Mouse (Mus musculus): ENCODE data around the gene Cadm2. TPM values are rescaled to one million over a fixed set of nuclear protein-coding genes. Genes with fewer than 3 reads are reported as not detected.

Cadm2 gene
- polyA plus RNA-seq, 1 experiment, result 0.27 TPM

DNA sequence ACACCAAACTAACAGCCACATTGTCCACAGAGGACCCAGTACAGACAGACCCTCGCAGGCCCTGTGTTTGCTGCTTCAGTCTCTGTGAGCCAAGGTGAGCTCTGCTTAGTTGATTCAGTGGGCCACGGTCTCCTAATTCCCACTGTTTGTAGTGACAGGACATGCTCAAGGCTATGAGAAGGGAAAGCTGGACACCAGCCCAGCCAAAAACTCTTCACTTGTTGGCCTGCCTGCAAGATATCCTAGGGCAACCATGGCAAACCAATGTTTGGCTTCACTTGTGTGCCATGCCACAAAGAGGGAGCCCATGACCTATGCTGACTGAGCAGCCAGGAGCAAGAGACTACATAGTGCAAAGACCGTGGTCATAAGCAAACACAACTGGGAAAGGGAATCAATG is 795.8 kb downstream of the Cadm2 start:
- Histone ChIP-seq H3K27me3 (ENCODE audit: control insufficient read depth, insufficient read depth, low read length) (no peaks in the 10 kb centered on the region), H3K4me1 (ENCODE audit: control insufficient read depth, insufficient read depth, insufficient read length) (no peaks in the 10 kb centered on the region), H3K36me3 (ENCODE audit: control insufficient read depth, insufficient read depth, low read length) (no peaks in the 10 kb centered on the region), H3K27ac (ENCODE audit: insufficient read depth, low read length) (no peak overlapping the region), H3K4me3 (ENCODE audit: extremely low read depth, insufficient read depth, insufficient read length) (no peak overlapping the region)
- DNase-seq (ENCODE audit: low read depth in 1 of 2, low spot score in 2 of 2), result no peak
- no peak for TF ChIP-seq POLR2A (IDR thresholded peaks at IDR 0.05; ENCODE audit: low read depth, low read length)
- WGBS, result 81% methylated on average over 3 of the region's 3 CpGs

DNA sequence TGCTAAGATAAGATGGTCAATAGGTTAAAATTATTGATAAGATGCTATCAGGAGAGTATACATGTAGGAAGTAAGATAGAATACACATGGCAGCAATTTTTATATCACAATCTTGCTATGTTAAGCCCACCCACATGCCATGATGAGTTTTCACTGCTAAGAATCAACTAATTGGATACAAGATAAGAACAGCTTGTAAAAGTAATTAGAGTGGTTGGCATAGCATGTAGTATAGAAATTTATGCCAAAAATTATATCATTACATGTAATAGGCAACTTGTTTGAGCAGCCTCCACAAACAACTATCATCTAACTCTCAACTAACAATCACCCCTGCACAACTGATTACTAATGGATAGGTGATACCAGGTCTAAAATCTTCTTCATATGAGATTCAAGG is 809.2 kb downstream of the Cadm2 start:
- Histone ChIP-seq H3K27me3 (ENCODE audit: control insufficient read depth, insufficient read depth, low read length) (no peaks in the 10 kb centered on the region), H3K27ac (ENCODE audit: insufficient read depth, low read length) (no peak overlapping the region), H3K4me3 (ENCODE audit: extremely low read depth, insufficient read depth, insufficient read length) (no peak overlapping the region), H3K4me1 (ENCODE audit: control insufficient read depth, insufficient read depth, insufficient read length) (no peaks in the 10 kb centered on the region), H3K36me3 (ENCODE audit: control insufficient read depth, insufficient read depth, low read length) (no peaks in the 10 kb centered on the region)
- DNase-seq (ENCODE audit: low read depth in 1 of 2, low spot score in 2 of 2), result no peak
- TF ChIP-seq POLR2A (IDR thresholded peaks at IDR 0.05; ENCODE audit: low read depth, low read length), result no peak
- TF ChIP-seq CTCF (IDR thresholded peaks at IDR 0.05; ENCODE audit: extremely low read depth, insufficient read depth, insufficient read length, insufficient replicate concordance), result no peak

DNA sequence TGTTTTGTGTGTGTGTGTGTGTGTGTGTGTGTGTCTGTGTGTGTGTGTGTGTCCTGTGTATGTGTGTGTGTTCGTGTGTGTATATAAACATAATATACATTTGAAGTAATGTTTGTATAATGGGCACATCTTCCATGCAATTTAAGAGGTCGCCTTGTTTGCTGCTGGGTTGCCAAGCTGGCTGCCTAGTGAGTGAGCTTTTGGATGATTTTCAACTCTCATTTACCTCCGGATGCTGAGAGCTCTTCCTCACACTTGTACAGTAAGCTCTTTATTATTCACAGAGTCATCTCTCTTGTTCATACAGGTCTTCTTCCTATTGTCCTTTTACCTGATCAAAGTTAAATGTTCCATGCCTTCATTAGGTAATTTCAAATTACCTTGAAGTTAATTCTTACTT is 822.5 kb downstream of the Cadm2 start:
- DNase-seq (ENCODE audit: low read depth in 1 of 2, low spot score in 2 of 2), result no peak
- 73% methylated on average over 3 of the region's 3 CpGs for WGBS

DNA sequence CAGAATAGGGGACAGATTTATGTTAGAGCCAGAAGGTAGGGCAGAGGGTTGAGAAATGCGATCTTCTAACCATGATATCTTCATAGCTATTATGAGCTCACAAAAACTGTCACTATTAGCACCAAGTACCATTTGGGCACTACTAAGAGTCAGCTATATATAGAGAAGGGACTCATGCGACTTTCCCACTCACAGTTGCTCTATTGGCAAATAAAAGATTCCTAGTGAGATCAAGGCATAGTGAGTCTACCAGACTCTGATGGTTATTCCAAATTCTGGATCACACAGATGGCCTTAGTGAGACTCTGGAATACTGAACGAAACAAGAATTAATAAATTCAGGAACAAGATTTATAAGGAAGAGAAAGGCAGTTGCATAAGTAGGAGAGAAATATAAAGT is 827.6 kb downstream of the Cadm2 start:
- no peaks in the 10 kb centered on the region for H3K36me3 ChIP-seq (ENCODE audit: control insufficient read depth, insufficient read depth, low read length)
- no peak overlapping the region for H3K4me3 ChIP-seq (ENCODE audit: extremely low read depth, insufficient read depth, insufficient read length)
- no peak for DNase-seq (ENCODE audit: low read depth in 1 of 2, low spot score in 2 of 2)
- H3K27ac ChIP-seq (ENCODE audit: insufficient read depth, low read length), result no peak overlapping the region
- H3K27me3 ChIP-seq (ENCODE audit: control insufficient read depth, insufficient read depth, low read length), result no peaks in the 10 kb centered on the region
- no peaks in the 10 kb centered on the region for H3K4me1 ChIP-seq (ENCODE audit: control insufficient read depth, insufficient read depth, insufficient read length)
- TF ChIP-seq CTCF (IDR thresholded peaks at IDR 0.05; ENCODE audit: extremely low read depth, insufficient read depth, insufficient read length, insufficient replicate concordance) (no peak), POLR2A (IDR thresholded peaks at IDR 0.05; ENCODE audit: low read depth, low read length) (no peak)
- 80% methylated on average over 3 of the region's 3 CpGs for WGBS

More for the DNA sequence above, 822.5 kb downstream of the Cadm2 start:
- Histone ChIP-seq H3K4me1 (ENCODE audit: control insufficient read depth, insufficient read depth, insufficient read length) (no peaks in the 10 kb centered on the region), H3K27me3 (ENCODE audit: control insufficient read depth, insufficient read depth, low read length) (no peaks in the 10 kb centered on the region), H3K36me3 (ENCODE audit: control insufficient read depth, insufficient read depth, low read length) (no peaks in the 10 kb centered on the region), H3K27ac (ENCODE audit: insufficient read depth, low read length) (no peak overlapping the region), H3K4me3 (ENCODE audit: extremely low read depth, insufficient read depth, insufficient read length) (no peak overlapping the region)
- no peak for TF ChIP-seq POLR2A (IDR thresholded peaks at IDR 0.05; ENCODE audit: low read depth, low read length)
- TF ChIP-seq CTCF (IDR thresholded peaks at IDR 0.05; ENCODE audit: extremely low read depth, insufficient read depth, insufficient read length, insufficient replicate concordance), result no peak

DNA sequence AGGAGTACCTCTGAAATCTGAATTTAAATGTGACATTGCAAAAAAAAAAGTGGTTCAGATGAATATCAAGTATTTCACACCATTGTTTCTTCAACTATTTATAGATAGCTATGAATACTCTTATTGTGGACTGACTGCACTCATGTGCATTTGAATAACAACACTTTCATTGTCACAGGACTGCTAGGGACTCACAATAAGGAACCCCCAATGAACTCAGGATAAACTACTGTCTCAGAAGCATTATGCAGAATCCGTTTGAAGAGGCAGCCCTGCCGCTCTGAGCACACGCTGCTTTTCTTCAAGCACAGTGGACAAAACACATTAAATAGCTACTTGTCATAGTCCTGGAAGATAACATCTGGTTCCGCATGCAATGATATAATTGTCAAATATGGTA is 848.8 kb downstream of the Cadm2 start:
- H3K4me3 ChIP-seq (ENCODE audit: extremely low read depth, insufficient read depth, insufficient read length), result no peak overlapping the region
- TF ChIP-seq POLR2A (IDR thresholded peaks at IDR 0.05; ENCODE audit: low read depth, low read length) (no peak), CTCF (IDR thresholded peaks at IDR 0.05; ENCODE audit: extremely low read depth, insufficient read depth, insufficient read length, insufficient replicate concordance) (no peak)
- no peaks in the 10 kb centered on the region for H3K27me3 ChIP-seq (ENCODE audit: control insufficient read depth, insufficient read depth, low read length)
- DNase-seq (ENCODE audit: low read depth in 1 of 2, low spot score in 2 of 2), result no peak
- no peak overlapping the region for H3K27ac ChIP-seq (ENCODE audit: insufficient read depth, low read length)
- no peaks in the 10 kb centered on the region for H3K4me1 ChIP-seq (ENCODE audit: control insufficient read depth, insufficient read depth, insufficient read length)
- WGBS, result 83% methylated on average over 4 of the region's 4 CpGs
- H3K36me3 ChIP-seq (ENCODE audit: control insufficient read depth, insufficient read depth, low read length), result no peaks in the 10 kb centered on the region

DNA sequence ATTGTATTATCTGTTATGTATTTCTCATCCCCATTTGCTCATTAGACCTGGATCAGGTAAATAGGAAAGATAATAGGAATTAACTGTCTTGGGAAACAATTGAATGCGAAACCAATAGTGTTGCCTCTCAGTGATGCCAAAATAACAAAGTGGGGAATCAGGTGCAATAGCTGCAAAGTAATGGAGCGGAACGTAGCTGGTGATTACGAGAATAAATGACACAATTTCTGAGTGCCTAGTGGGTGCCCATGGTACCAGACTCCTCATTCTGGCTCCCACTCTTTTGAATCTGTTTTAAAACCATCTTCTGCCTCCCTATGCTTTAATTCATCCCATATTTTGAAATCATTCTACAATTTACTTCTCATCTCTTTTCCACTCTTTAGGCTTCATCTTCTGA is 851.2 kb downstream of the Cadm2 start:
- TF ChIP-seq CTCF (IDR thresholded peaks at IDR 0.05; ENCODE audit: extremely low read depth, insufficient read depth, insufficient read length, insufficient replicate concordance) (no peak), POLR2A (IDR thresholded peaks at IDR 0.05; ENCODE audit: low read depth, low read length) (no peak)
- H3K4me1 ChIP-seq (ENCODE audit: control insufficient read depth, insufficient read depth, insufficient read length), result no peaks in the 10 kb centered on the region
- H3K36me3 ChIP-seq (ENCODE audit: control insufficient read depth, insufficient read depth, low read length), result no peaks in the 10 kb centered on the region
- H3K4me3 ChIP-seq (ENCODE audit: extremely low read depth, insufficient read depth, insufficient read length), result no peak overlapping the region
- no peaks in the 10 kb centered on the region for H3K27me3 ChIP-seq (ENCODE audit: control insufficient read depth, insufficient read depth, low read length)
- no peak for DNase-seq (ENCODE audit: low read depth in 1 of 2, low spot score in 2 of 2)
- H3K27ac ChIP-seq (ENCODE audit: insufficient read depth, low read length), result no peak overlapping the region
- 93% methylated on average over 4 of the region's 4 CpGs for WGBS

DNA sequence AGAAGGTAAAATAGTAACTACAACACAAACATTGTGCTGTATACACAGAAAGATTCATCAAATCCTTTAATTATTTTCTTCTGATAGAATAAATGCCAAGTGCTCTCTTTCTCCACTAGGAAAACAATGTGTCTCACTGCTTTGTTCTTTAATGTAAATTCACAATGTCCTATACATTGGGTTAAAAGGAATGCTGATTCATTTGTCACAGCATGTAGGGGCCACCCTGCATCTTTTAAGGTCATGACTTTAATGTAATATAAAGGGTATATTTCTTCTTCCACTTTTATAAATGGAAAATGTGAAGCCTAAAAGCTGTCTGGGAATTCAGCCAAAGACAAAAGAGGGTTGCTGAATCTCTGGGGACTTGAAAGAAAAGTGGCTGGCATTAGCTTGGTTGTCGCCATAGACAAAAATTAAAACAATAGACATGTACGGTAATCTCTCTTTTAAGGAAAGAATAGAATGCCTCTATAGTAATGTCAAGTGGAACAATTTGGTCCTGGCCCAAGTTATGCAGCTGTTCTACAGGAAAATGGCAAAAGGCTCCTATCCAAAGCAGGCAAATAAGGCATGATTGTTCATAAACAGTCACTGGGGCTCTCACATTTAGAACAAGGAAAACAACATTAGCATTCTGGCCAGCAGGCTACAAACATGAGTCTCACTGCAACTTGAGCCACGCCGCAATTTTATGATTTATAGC is 851.9 kb downstream of the Cadm2 start:
- no peak for TF ChIP-seq CTCF (IDR thresholded peaks at IDR 0.05; ENCODE audit: extremely low read depth, insufficient read depth, insufficient read length, insufficient replicate concordance)
- WGBS, result 83% methylated on average over 4 of the region's 4 CpGs
- Histone ChIP-seq H3K27ac (ENCODE audit: insufficient read depth, low read length) (no peak overlapping the region), H3K27me3 (ENCODE audit: control insufficient read depth, insufficient read depth, low read length) (no peaks in the 10 kb centered on the region), H3K4me1 (ENCODE audit: control insufficient read depth, insufficient read depth, insufficient read length) (no peaks in the 10 kb centered on the region), H3K36me3 (ENCODE audit: control insufficient read depth, insufficient read depth, low read length) (no peaks in the 10 kb centered on the region), H3K4me3 (ENCODE audit: extremely low read depth, insufficient read depth, insufficient read length) (no peak overlapping the region)
- DNase-seq (ENCODE audit: low read depth in 1 of 2, low spot score in 2 of 2), result no peak
